Mouse (Mus musculus) cerebellum, adult 2 months (tissue): ENCODE data around the gene Pck1. TPM values are rescaled to one million over a fixed set of nuclear protein-coding genes. Genes with fewer than 3 reads are reported as not detected.

ENCODE experiments used
- DNase-seq, 2 experiments: peaks; one replicate each; pipeline ENCODE4 v3.0.0; 2021
- H3K27ac ChIP-seq: fragments of 200-500 bp; 2 replicates; pipeline ENCODE4 v1.5.1; 2012; ENCODE audit warnings: low read length, control low read depth, inconsistent platforms; ENCODE audit not compliant: insufficient read depth
- H3K27me3 ChIP-seq: fragments of 200-500 bp; 2 replicates; pipeline ENCODE4 v1.6.1; 2012; ENCODE audit warnings: inconsistent platforms, mild to moderate bottlenecking, low read length, moderate library complexity; ENCODE audit not compliant: control insufficient read depth, insufficient read depth
- H3K4me1 ChIP-seq: fragments of 200-500 bp; 2 replicates; pipeline ENCODE4 v1.6.1; 2011; ENCODE audit warnings: low read length; ENCODE audit not compliant: control insufficient read depth, insufficient read depth
- H3K4me3 ChIP-seq: fragments of 200-500 bp; replicated peaks from 2 replicates; pipeline ENCODE3; 2011; ENCODE audit warnings: mild to moderate bottlenecking, low read depth, low read length, control low read depth; ENCODE audit not compliant: insufficient read depth
- CTCF ChIP-seq: fragments of 200-500 bp; IDR thresholded peaks from 2 replicates; pipeline ENCODE4 v1.5.1; 2011; ENCODE audit warnings: low read depth, mild to moderate bottlenecking, control low read depth, low read length, moderate library complexity, borderline replicate concordance; ENCODE audit not compliant: insufficient read depth
- POLR2A ChIP-seq: fragments of 200-500 bp; IDR thresholded peaks from 2 replicates; pipeline ENCODE4 v1.6.1; 2011; ENCODE audit warnings: low read length, control low read depth, borderline replicate concordance; ENCODE audit not compliant: insufficient read depth
- WGBS: fragments of 180-500 bp; shearing (Covaris S2); methylation state at CpG from one replicate; pipeline ENCODE4 v1.1.7; 2018; 5-methylcytosine and 5-hydroxymethylcytosine counted together
- polyA plus RNA-seq: library from polyadenylated mRNA; depleted of rRNA; stranded (reverse); fragments of >200 nt; gene quantifications from 2 replicates; pipeline ENCODE4 v1.2.3, GENCODE M21; 2012

Pck1 gene
- polyA plus RNA-seq, 1 experiment, result not detected

GRCm38 (mm10) chr2:173159354-173160311 lies 6.8 kb downstream of the Pck1 start:
- H3K27ac ChIP-seq, result no peak overlapping the region

DNA sequence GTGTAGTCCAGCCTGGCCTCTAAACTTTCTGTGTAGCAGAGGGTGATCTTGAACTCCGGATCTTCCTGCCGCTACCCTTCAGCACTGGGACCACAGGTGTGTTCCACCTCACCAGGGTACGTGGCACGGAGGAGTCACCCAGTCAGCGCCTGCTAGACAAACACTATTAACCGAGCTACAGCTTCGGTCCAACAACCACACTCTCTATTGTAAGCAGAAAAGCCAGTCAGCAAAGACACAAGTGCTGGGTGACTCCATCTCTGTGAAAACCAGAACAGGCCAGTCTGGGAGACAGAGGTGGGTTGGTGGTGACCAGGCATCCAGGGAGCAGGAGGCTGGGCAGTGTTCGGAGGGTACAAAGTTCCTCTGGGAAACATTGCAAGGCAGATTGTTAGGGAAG lies 10.5 kb downstream of the Pck1 start:
- DNase-seq, result no peak
- WGBS, result 88% methylated on average over 8 of the region's 8 CpGs
- no peaks in the 10 kb centered on the region for H3K4me1 ChIP-seq

More at GRCm38 (mm10) chr2:173159354-173160311, 6.8 kb downstream of the Pck1 start:
- Histone ChIP-seq H3K4me1 (no peaks in the 10 kb centered on the region), H3K27me3 (no peaks in the 10 kb centered on the region), H3K4me3 (no peak overlapping the region)
- no peak for TF ChIP-seq POLR2A
- TF ChIP-seq CTCF, result peak; percentile 46; the same call in 1 of the 2 replicates
- WGBS, result 45% methylated on average over 24 of the region's 24 CpGs
- no peak for DNase-seq

DNA sequence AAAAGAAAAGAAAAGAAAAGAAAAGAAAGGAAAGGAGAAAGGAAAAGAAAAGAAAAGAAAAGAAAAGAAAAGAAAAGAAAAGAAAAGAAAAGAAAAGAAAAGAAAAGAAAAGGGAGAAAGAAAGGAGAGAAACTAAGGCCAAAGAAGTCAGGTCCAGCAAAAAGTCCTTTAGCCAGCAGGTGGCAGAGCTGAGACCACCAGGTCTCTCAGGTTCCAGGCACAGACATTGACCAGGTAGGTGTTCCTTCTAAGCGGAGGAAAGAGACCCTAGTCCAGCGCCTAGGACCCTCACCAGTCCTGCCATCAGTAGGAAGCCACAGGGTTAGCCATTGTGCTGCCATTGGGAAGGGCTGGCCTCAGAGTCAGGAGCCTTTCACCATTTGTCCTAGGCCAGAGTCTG lies 11.5 kb downstream of the Pck1 start:
- peak; percentile 43; the same call in 1 of the 2 replicates for TF ChIP-seq CTCF
- TF ChIP-seq POLR2A, result no peak
- no peaks in the 10 kb centered on the region for H3K27me3 ChIP-seq
- H3K27ac ChIP-seq, result no peak overlapping the region
- H3K4me3 ChIP-seq, result no peak overlapping the region
- DNase-seq, result no peak
- no peaks in the 10 kb centered on the region for H3K4me1 ChIP-seq
- WGBS, result 61% methylated on average over 2 of the region's 2 CpGs

More for the DNA sequence above, 10.5 kb downstream of the Pck1 start:
- Histone ChIP-seq H3K4me3 (no peak overlapping the region), H3K27ac (no peak overlapping the region), H3K27me3 (no peaks in the 10 kb centered on the region)
- no peak for TF ChIP-seq CTCF
- TF ChIP-seq POLR2A, result no peak

DNA sequence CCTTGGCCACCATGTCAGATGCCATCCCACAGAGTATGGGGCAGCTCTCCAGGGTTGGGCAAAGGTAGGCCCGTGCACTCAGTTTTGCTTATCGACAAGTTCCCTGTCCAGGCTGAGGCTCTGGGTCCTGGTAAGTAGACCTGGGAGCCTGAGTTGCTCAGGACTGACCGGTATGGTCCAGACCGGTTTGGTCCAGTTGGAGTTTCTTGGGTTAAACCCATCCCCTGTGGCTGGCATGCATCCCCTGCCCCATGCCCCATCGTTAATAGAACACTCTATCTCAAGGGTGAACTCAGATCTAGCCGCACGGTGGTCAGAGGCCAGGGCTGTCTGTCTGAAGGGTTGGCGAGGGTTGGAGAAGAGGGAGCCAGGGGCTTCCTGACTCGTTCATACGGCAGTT lies 12.1 kb downstream of the Pck1 start:
- no peaks in the 10 kb centered on the region for H3K27me3 ChIP-seq
- TF ChIP-seq POLR2A (no peak), CTCF (no peak)
- H3K27ac ChIP-seq, result no peak overlapping the region
- DNase-seq, result no peak
- no peaks in the 10 kb centered on the region for H3K4me1 ChIP-seq
- H3K4me3 ChIP-seq, result no peak overlapping the region
- WGBS, result 77% methylated on average over 10 of the region's 10 CpGs

- Histone ChIP-seq H3K4me1 (no peaks in the 10 kb centered on the region), H3K27me3 (no peaks in the 10 kb centered on the region), H3K4me3 (no peak overlapping the region), H3K27ac (no peak overlapping the region)
- no peak for DNase-seq
- TF ChIP-seq POLR2A (no peak), CTCF (no peak)
- WGBS, result 78% methylated on average over 10 of the region's 10 CpGs
Measured at GRCm38 (mm10) chr2:173165357-173165756, 12.5 kb downstream of the Pck1 start.

GRCm38 (mm10) chr2:173168411-173168851 lies 15.6 kb downstream of the Pck1 start:
- Histone ChIP-seq H3K27ac (no peak overlapping the region), H3K4me3 (no peak overlapping the region), H3K27me3 (no peaks in the 10 kb centered on the region; the same call in 1 of the 2 replicates), H3K4me1 (no peaks in the 10 kb centered on the region)
- TF ChIP-seq POLR2A (no peak), CTCF (no peak)
- 34% methylated on average over 5 of the region's 5 CpGs for WGBS
- peak in 1 of 2 experiments; percentile 26 for DNase-seq

DNA sequence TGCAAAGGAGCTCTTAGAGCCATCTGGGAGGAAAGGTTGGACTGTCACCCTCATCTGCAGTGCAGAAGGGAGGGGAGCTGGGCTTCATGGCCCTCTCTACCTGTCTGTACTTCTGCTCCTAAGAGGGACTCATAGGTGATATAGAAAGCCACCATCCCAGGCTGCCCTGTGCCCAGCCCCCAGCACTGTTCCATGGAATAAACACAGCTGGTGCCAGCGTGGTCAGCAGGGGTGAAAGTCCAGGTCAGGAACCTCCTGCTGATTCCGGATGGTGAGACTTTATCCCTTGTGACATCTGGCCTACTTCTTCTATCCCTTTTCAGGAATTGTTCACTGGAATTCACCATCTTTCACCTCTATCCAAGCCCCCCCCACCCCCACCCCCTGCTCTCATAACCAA lies 17.2 kb downstream of the Pck1 start:
- WGBS, result 91% methylated on average over 2 of the region's 2 CpGs
- Histone ChIP-seq H3K27ac (no peak overlapping the region), H3K4me1 (no peaks in the 10 kb centered on the region)

GRCm38 (mm10) chr2:173170715-173171114 lies 17.9 kb downstream of the Pck1 start:
- TF ChIP-seq CTCF (no peak), POLR2A (no peak)
- Histone ChIP-seq H3K27me3 (no peaks in the 10 kb centered on the region; the same call in 1 of the 2 replicates), H3K4me3 (no peak overlapping the region), H3K27ac (no peak overlapping the region), H3K4me1 (no peaks in the 10 kb centered on the region)
- 72% methylated on average over 2 of the region's 2 CpGs for WGBS
- DNase-seq, result no peak

More for the DNA sequence above, 17.2 kb downstream of the Pck1 start:
- Histone ChIP-seq H3K4me3 (no peak overlapping the region), H3K27me3 (no peaks in the 10 kb centered on the region; the same call in 1 of the 2 replicates)
- DNase-seq, result no peak
- TF ChIP-seq CTCF (no peak), POLR2A (no peak)
